Mouse (Mus musculus): ENCODE results near the gene Cgnl1.

DNA sequence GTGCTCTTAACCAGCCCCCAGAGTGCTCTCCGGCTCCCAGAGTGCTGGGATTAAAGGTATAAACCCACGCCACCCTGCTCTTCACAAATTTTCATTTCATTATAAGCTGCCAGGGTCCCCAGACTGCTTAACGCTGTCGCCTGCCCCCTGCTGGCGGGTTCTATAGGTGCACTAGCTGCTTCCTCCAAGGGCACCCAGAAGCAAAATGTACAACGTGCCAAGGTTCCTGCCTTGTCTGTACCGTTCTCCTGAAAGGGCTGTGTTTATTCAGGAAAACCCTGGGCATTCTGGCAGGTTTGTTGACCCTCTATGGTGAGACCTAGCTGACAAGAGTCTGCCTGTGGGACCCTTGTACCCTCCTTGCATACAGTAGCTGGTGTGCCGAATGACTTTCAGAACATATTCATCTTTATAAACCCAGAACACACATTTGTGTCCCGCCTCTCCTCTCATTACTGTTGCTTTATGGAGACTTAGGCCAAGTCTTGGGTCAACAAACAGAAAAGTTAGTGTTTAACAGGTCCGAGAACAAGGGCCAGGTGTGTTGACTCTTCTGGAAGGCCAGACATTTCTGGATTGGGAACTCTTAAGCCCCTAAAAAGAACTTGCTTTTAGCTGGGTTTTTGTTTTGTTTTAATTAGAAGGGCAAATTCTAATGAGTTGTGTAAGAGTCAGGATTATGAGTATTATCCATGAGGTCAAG, 146.5 kb downstream of the Cgnl1 start:
- TF ChIP-seq CTCF (IDR thresholded peaks at IDR 0.05; ENCODE audit: borderline replicate concordance, insufficient read depth, low read depth, low read length), result peak; percentile 37; the same call in 1 of the 2 replicates
- no peak for TF ChIP-seq POLR2A (IDR thresholded peaks at IDR 0.05; ENCODE audit: borderline replicate concordance, insufficient read depth, low read length)
